Mouse (Mus musculus) heart, embryonic 16.5 days (tissue): ENCODE data around the gene Tbcel. TPM values are rescaled to one million over a fixed set of nuclear protein-coding genes. Genes with fewer than 3 reads are reported as not detected.

Experiments
- ATAC-seq: fragments of 200-750 bp; cut with Nextera tagmentation; replicated peaks from 2 replicates; pipeline ENCODE4 v1.8.0; 2017; ENCODE audit warnings: moderate number of reproducible peaks; ENCODE audit not compliant: insufficient read depth, low FRiP score; ENCODE audit errors: extremely low read depth
- H3K27ac ChIP-seq: fragments of 300-500 bp; sonication (generic); 2 replicates; pipeline ENCODE4 v1.5.1; 2014; ENCODE audit warnings: mild to moderate bottlenecking, low read length, control low read depth, moderate library complexity
- H3K27me3 ChIP-seq: fragments of 300-500 bp; sonication (generic); 2 replicates; pipeline ENCODE4 v1.6.1; 2014; ENCODE audit warnings: low read length, mixed read lengths; ENCODE audit not compliant: control insufficient read depth, insufficient read depth
- H3K36me3 ChIP-seq: fragments of 300-500 bp; sonication (generic); 2 replicates; pipeline ENCODE4 v1.6.1; 2014; ENCODE audit not compliant: control insufficient read depth, insufficient read depth
- H3K4me1 ChIP-seq: fragments of 300-500 bp; sonication (generic); 2 replicates; pipeline ENCODE4 v1.6.1; 2014; ENCODE audit warnings: low read length, mixed read lengths; ENCODE audit not compliant: control insufficient read depth, insufficient read depth
- H3K4me2 ChIP-seq: fragments of 300-500 bp; sonication (generic); 2 replicates; pipeline ENCODE4 v1.6.1; 2014; ENCODE audit warnings: low read depth, mild to moderate bottlenecking, control low read depth, low read length
- H3K4me3 ChIP-seq: fragments of 300-500 bp; sonication (generic); 2 replicates; pipeline ENCODE4 v1.5.1; 2014; ENCODE audit warnings: mild to moderate bottlenecking, control low read depth, low read length
- H3K9ac ChIP-seq: fragments of 300-500 bp; sonication (generic); 2 replicates; pipeline ENCODE4 v1.6.1; 2014; ENCODE audit warnings: low read length, control low read depth
- H3K9me3 ChIP-seq: fragments of 300-500 bp; sonication (generic); replicated peaks from 2 replicates; pipeline ENCODE4 v1.6.1; 2016; ENCODE audit warnings: low read length; ENCODE audit not compliant: control insufficient read depth
- WGBS: fragments of 180-500 bp; shearing (Covaris S2); extraction: QIAGEN DNeasy Blood & Tissue Kit; methylation state at CpG from one replicate; pipeline ENCODE4 v1.1.7; 2014; 5-methylcytosine and 5-hydroxymethylcytosine counted together
- polyA plus RNA-seq: library from polyadenylated mRNA; unstranded; fragments of >200 nt; fragmentation: Nextera tagmentation; extraction: Ambion mirVana; gene quantifications from 2 replicates; pipeline ENCODE4 v1.2.1, GENCODE M21; 2015

Gene Tbcel
- polyA plus RNA-seq, 1 experiment from 2014 or later, result 2.9 TPM

GRCm38 (mm10) chr9:42442100-42442499 is 65.5 kb downstream of the Tbcel start:
- H3K27ac ChIP-seq, result no peak overlapping the region
- peaks cover 27% of the 10 kb centered on the region for H3K36me3 ChIP-seq
- no peak overlapping the region for H3K4me2 ChIP-seq
- H3K4me3 ChIP-seq, result no peak overlapping the region
- no peaks in the 10 kb centered on the region for H3K9me3 ChIP-seq
- no peaks in the 10 kb centered on the region for H3K27me3 ChIP-seq
- no peaks in the 10 kb centered on the region; the same call in 1 of the 2 replicates for H3K4me1 ChIP-seq
- 86% methylated on average over 8 of the region's 8 CpGs for WGBS
- H3K9ac ChIP-seq, result no peak overlapping the region
- no peak for ATAC-seq

DNA sequence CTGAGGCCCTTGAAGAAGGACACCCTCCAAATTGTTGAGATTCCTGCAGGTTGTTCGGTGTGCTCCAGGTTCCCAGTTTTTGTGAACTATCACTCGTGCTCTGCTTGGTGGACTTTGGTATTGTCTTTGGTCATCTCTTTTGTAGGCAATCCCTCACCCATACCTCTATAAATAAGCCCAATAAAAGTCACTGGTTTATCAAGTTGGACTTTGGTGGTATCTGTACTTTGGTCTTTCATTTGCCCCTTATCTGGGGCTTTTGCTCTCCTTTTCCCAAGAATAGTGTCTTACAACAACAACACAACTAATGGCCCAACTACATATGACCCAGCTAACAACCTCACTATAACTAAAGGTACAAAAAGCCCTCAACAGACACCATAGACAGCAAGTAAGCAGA is 66.4 kb downstream of the Tbcel start:
- no peak overlapping the region for H3K4me3 ChIP-seq
- no peak for ATAC-seq
- H3K9me3 ChIP-seq, result no peaks in the 10 kb centered on the region
- no peak overlapping the region for H3K9ac ChIP-seq
- peaks cover 33% of the 10 kb centered on the region for H3K36me3 ChIP-seq
- H3K27ac ChIP-seq, result no peak overlapping the region
- no peak overlapping the region for H3K4me2 ChIP-seq
- 83% methylated on average over 2 of the region's 2 CpGs for WGBS
- H3K4me1 ChIP-seq, result no peaks in the 10 kb centered on the region
- H3K27me3 ChIP-seq, result no peaks in the 10 kb centered on the region

- H3K4me2 ChIP-seq, result no peak overlapping the region
- no peak overlapping the region for H3K27ac ChIP-seq
- peaks cover 33% of the 10 kb centered on the region for H3K36me3 ChIP-seq
- H3K9me3 ChIP-seq, result no peaks in the 10 kb centered on the region
- 65% methylated on average over 4 of the region's 4 CpGs for whole genome bisulfite sequencing
- no peak overlapping the region for H3K9ac ChIP-seq
- H3K4me3 ChIP-seq, result no peak overlapping the region
- H3K4me1 ChIP-seq, result no peaks in the 10 kb centered on the region
- H3K27me3 ChIP-seq, result no peaks in the 10 kb centered on the region
- no peak for ATAC-seq
These were observed 68.2 kb downstream of the Tbcel start for GRCm38 (mm10) chr9:42439446-42439845.

- Histone ChIP-seq H3K27ac (no peak overlapping the region), H3K4me1 (no peaks in the 10 kb centered on the region), H3K4me3 (no peak overlapping the region), H3K9me3 (no peaks in the 10 kb centered on the region), H3K27me3 (no peaks in the 10 kb centered on the region), H3K9ac (no peak overlapping the region), H3K4me2 (no peak overlapping the region), H3K36me3 (peaks cover 6% of the 10 kb centered on the region; the same call in 1 of the 2 replicates)
- 88% methylated on average over 2 of the region's 2 CpGs for WGBS
- ATAC-seq, result no peak
These were observed 75.5 kb downstream of the Tbcel start for GRCm38 (mm10) chr9:42432155-42432554.

- 85% methylated on average over 2 of the region's 2 CpGs for WGBS
- H3K27ac ChIP-seq, result no peak overlapping the region
- peaks cover 2% of the 10 kb centered on the region; the same call in 1 of the 2 replicates for H3K36me3 ChIP-seq
- H3K9me3 ChIP-seq, result no peaks in the 10 kb centered on the region
- no peaks in the 10 kb centered on the region for H3K4me1 ChIP-seq
- no peak overlapping the region for H3K4me2 ChIP-seq
- H3K4me3 ChIP-seq, result no peak overlapping the region
- H3K27me3 ChIP-seq, result no peaks in the 10 kb centered on the region
- H3K9ac ChIP-seq, result no peak overlapping the region
- ATAC-seq, result no peak
These were observed 76.0 kb downstream of the Tbcel start for GRCm38 (mm10) chr9:42431606-42432005.

GRCm38 (mm10) chr9:42428060-42428924 is 79.3 kb downstream of the Tbcel start:
- no peaks in the 10 kb centered on the region for H3K27me3 ChIP-seq
- no peaks in the 10 kb centered on the region; the same call in 1 of the 2 replicates for H3K36me3 ChIP-seq
- no peaks in the 10 kb centered on the region for H3K4me1 ChIP-seq
- peak overlapping the region; percentile 30; the same call in 1 of the 2 replicates for H3K27ac ChIP-seq
- H3K9ac ChIP-seq, result no peak overlapping the region
- peak overlapping the region; percentile 8; the same call in 1 of the 2 replicates for H3K4me2 ChIP-seq
- peak; percentile 61 for ATAC-seq
- no peak overlapping the region for H3K4me3 ChIP-seq
- WGBS, result 63% methylated on average over 12 of the region's 12 CpGs
- H3K9me3 ChIP-seq, result no peaks in the 10 kb centered on the region

GRCm38 (mm10) chr9:42426661-42427358 is 80.8 kb downstream of the Tbcel start:
- H3K9me3 ChIP-seq, result no peaks in the 10 kb centered on the region
- H3K27me3 ChIP-seq, result no peaks in the 10 kb centered on the region
- no peak overlapping the region for H3K4me3 ChIP-seq
- no peak for ATAC-seq
- H3K9ac ChIP-seq, result no peak overlapping the region
- 58% methylated on average over 10 of the region's 10 CpGs for WGBS
- H3K4me2 ChIP-seq, result no peak overlapping the region
- H3K27ac ChIP-seq, result no peak overlapping the region
- H3K4me1 ChIP-seq, result no peaks in the 10 kb centered on the region
- no peaks in the 10 kb centered on the region; the same call in 1 of the 2 replicates for H3K36me3 ChIP-seq

- Histone ChIP-seq H3K9me3 (no peaks in the 10 kb centered on the region), H3K27me3 (no peaks in the 10 kb centered on the region), H3K4me3 (no peak overlapping the region), H3K4me1 (peaks cover 2% of the 10 kb centered on the region; the same call in 1 of the 2 replicates), H3K36me3 (no peaks in the 10 kb centered on the region), H3K27ac (no peak overlapping the region), H3K9ac (no peak overlapping the region), H3K4me2 (no peak overlapping the region)
- no peak for ATAC-seq
- WGBS, result 74% methylated on average over 2 of the region's 2 CpGs
These were observed 84.0 kb downstream of the Tbcel start for GRCm38 (mm10) chr9:42423649-42424048.

DNA sequence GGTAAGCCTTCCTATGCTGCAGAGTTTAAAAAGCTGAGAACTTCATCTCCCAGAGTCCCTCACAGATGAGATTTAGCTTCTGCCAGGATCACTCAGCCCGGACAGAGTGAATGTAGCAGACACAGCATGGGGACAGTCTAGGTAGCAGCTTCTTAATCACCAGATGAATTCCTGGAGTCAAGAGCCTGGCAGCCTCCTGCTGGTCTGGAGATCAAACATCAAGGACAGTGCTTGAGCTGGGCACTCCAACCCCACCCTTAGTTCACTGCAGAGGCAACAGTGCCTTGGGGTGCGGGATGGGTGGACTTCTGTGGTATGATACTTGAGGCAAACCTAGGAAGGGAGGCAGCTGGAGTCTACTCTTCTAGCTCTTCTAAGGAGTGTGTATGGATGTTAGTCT is 87.9 kb downstream of the Tbcel start:
- Histone ChIP-seq H3K36me3 (no peaks in the 10 kb centered on the region), H3K27ac (no peak overlapping the region), H3K9me3 (no peaks in the 10 kb centered on the region), H3K9ac (no peak overlapping the region), H3K27me3 (no peaks in the 10 kb centered on the region), H3K4me1 (peaks cover 9% of the 10 kb centered on the region), H3K4me3 (no peak overlapping the region), H3K4me2 (no peak overlapping the region)
- no peak for ATAC-seq
- WGBS, result 54% methylated on average over 2 of the region's 2 CpGs
